ENCODE assay signal across 24 mouse cellular contexts in the genomic region with DNA sequence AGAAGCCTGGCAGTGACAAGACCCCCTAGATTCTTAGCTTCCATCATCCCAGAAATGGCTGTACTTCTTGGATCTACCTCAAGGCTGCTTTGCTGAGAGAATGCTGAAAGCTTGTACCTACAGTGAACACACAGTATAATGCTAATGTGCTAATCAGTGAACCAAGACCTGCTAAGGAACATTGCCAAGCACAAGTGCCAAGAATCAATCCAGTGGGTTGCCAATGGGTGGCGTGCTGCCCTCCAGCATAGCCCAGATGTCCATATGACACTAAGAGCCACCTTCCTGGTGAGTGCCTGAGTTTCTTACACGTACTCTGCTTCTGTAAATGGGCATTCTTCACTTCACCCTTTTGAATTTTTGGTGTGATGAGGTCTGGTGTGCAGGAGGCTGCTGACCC. TPM values are rescaled to one million over a fixed set of nuclear protein-coding genes. Genes with fewer than 3 reads are reported as not detected.
A peak's percentile ranks its signal among the peaks of the same experiment; 100 is the strongest.
DNase-seq lines count a peak whose midpoint lies in the region; ATAC-seq and TF ChIP-seq lines count a peak whose summit lies in the region.
"Had no signal": no experiment of that assay in that cellular context is flagged by ENCODE, and none has a peak within 500 bp of the region (broad histone marks: within the 10 kb centered on the region; RNA-seq: fewer than 3 reads in every experiment).

No protein-coding gene starts in this region.

- H3K9me3 ChIP-seq in kidney, embryonic 16.5 days (ENCODE audit: low read length) = peaks cover 15% of the 10 kb centered on the region
- no peaks in the 10 kb centered on the region for H3K9me3 ChIP-seq in midbrain, postnatal 0 days (ENCODE audit: low read length)
- peaks cover 31% of the 10 kb centered on the region for H3K9me3 ChIP-seq in midbrain, embryonic 10.5 days (replicated peaks)
- H3K9me3 ChIP-seq: embryonic facial prominence, embryonic 15.5 days; heart, embryonic 13.5 days; limb, embryonic 15.5 days; lung, embryonic 15.5 days; neural tube, embryonic 15.5 days had no signal

- WGBS in kidney, embryonic 16.5 days = 92% methylated on average over 2 of the region's 2 CpGs
- WGBS in midbrain, postnatal 0 days = 83% methylated on average over 2 of the region's 2 CpGs
- WGBS in midbrain, embryonic 10.5 days = 91% methylated on average over 2 of the region's 2 CpGs

- H3K4me2 ChIP-seq in kidney, embryonic 16.5 days (replicated peaks; ENCODE audit: low read depth, low read length) = no peak overlapping the region
- H3K4me2 ChIP-seq in midbrain, postnatal 0 days (ENCODE audit: low read depth, low read length, poor library complexity, severe bottlenecking) = no peak overlapping the region
- H3K4me2 ChIP-seq: embryonic facial prominence, embryonic 15.5 days; heart, embryonic 13.5 days; hindbrain, embryonic 12.5 days; limb, embryonic 15.5 days; lung, embryonic 15.5 days; neural tube, embryonic 15.5 days had no signal

- no peak overlapping the region for H3K4me3 ChIP-seq in kidney, embryonic 16.5 days (ENCODE audit: low read length)
- H3K4me3 ChIP-seq in midbrain, postnatal 0 days (ENCODE audit: low read depth, low read length) = no peak overlapping the region
- H3K4me3 ChIP-seq in midbrain, embryonic 10.5 days = no peak overlapping the region
- H3K4me3 ChIP-seq: embryonic facial prominence, embryonic 15.5 days; heart, embryonic 13.5 days; hindbrain, embryonic 12.5 days; left cerebral cortex, adult 2 months; limb, embryonic 15.5 days; lung, embryonic 15.5 days; neural tube, embryonic 15.5 days had no signal

- no peaks in the 10 kb centered on the region for H3K27me3 ChIP-seq in kidney, embryonic 16.5 days (ENCODE audit: insufficient read depth, low read length)
- H3K27me3 ChIP-seq in midbrain, postnatal 0 days (ENCODE audit: insufficient read depth, low read length) = no peaks in the 10 kb centered on the region
- no peaks in the 10 kb centered on the region for H3K27me3 ChIP-seq in midbrain, embryonic 10.5 days (ENCODE audit: low read depth, poor library complexity, severe bottlenecking)
- H3K27me3 ChIP-seq: embryonic facial prominence, embryonic 15.5 days; heart, embryonic 13.5 days; hindbrain, embryonic 12.5 days; limb, embryonic 15.5 days; lung, embryonic 15.5 days; neural tube, embryonic 15.5 days had no signal

- no peak for ATAC-seq in kidney, embryonic 16.5 days (ENCODE audit: low FRiP score, low TSS enrichment)
- no peak for ATAC-seq in midbrain, postnatal 0 days (ENCODE audit: low FRiP score)
- ATAC-seq: midbrain, embryonic 16.5 days had no signal

- no peak overlapping the region for H3K27ac ChIP-seq in kidney, embryonic 16.5 days (ENCODE audit: low read length)
- no peak overlapping the region for H3K27ac ChIP-seq in midbrain, postnatal 0 days (ENCODE audit: low read depth, low read length)
- no peak overlapping the region for H3K27ac ChIP-seq in midbrain, embryonic 10.5 days (replicated peaks)
- H3K27ac ChIP-seq: embryonic facial prominence, embryonic 15.5 days; heart, embryonic 13.5 days; hindbrain, embryonic 12.5 days; left cerebral cortex, adult 2 months; limb, embryonic 15.5 days; liver, embryonic 14.5 days; lung, embryonic 15.5 days; neural tube, embryonic 15.5 days had no signal

- DNase-seq in adrenal gland, postnatal 10 days = peak; percentile 30
- DNase-seq in adrenal gland, postnatal 4 days (ENCODE audit: low spot score in 2 of 2) = no peak
- DNase-seq in kidney, adult 11 months = peak; percentile 84
- DNase-seq in midbrain, postnatal 0 days (ENCODE audit: low spot score) = peak; percentile 46
- DNase-seq in midbrain, embryonic 10.5 days (ENCODE audit: low spot score) = no peak
- no peak for DNase-seq in heart, adult 8-10 months (ENCODE audit: low spot score)
- DNase-seq in retina, embryonic 14.5 days (ENCODE audit: low spot score) = no peak
- DNase-seq: gastrocnemius, postnatal 25 days; heart, adult 18-20 months; heart, postnatal 14 days; layer of hippocampus, adult 9-11 months; lung, postnatal 36 days; right cerebral cortex, postnatal 14 days; spleen, adult 18-20 months had no signal

- no peak overlapping the region for H3K9ac ChIP-seq in kidney, embryonic 16.5 days (replicated peaks; ENCODE audit: low read length)
- no peak overlapping the region for H3K9ac ChIP-seq in midbrain, postnatal 0 days (replicated peaks; ENCODE audit: low read length, poor library complexity, severe bottlenecking)
- H3K9ac ChIP-seq: embryonic facial prominence, embryonic 15.5 days; heart, embryonic 13.5 days; hindbrain, embryonic 12.5 days; limb, embryonic 15.5 days; liver, embryonic 14.5 days; lung, embryonic 15.5 days; neural tube, embryonic 15.5 days had no signal

- TF ChIP-seq CTCF in midbrain, postnatal 0 days (IDR thresholded peaks at IDR 0.05) = no peak

- peaks cover 80% of the 10 kb centered on the region for H3K36me3 ChIP-seq in kidney, embryonic 16.5 days (ENCODE audit: insufficient read depth, low read length)
- peaks cover 33% of the 10 kb centered on the region for H3K36me3 ChIP-seq in midbrain, postnatal 0 days (ENCODE audit: insufficient read depth, low read length)
- H3K36me3 ChIP-seq in midbrain, embryonic 10.5 days = peaks cover 88% of the 10 kb centered on the region

- peaks cover 7% of the 10 kb centered on the region; the same call in 1 of the 2 replicates for H3K4me1 ChIP-seq in kidney, embryonic 16.5 days (ENCODE audit: insufficient read depth, low read length)
- H3K4me1 ChIP-seq in midbrain, postnatal 0 days (ENCODE audit: insufficient read depth, low read length) = no peaks in the 10 kb centered on the region
- no peaks in the 10 kb centered on the region for H3K4me1 ChIP-seq in midbrain, embryonic 10.5 days
- H3K4me1 ChIP-seq: embryonic facial prominence, embryonic 15.5 days; hindbrain, embryonic 12.5 days; limb, embryonic 15.5 days; lung, embryonic 15.5 days had no signal

RNA-seq across cellular contexts. Expression of gene Tmppe, which starts 6.8 kb away (rescaled TPM):
- 1 to 10 TPM; 4.4 to 7.4 TPM for total RNA-seq in adrenal gland, postnatal 10 days (2021)
- 10 to 100 TPM; 10.6 to 10.8 TPM for total RNA-seq in adrenal gland, postnatal 4 days (2021)
- polyA plus RNA-seq in kidney, embryonic 16.5 days (2015; fragmentation: Nextera tagmentation; extraction: Ambion mirVana) = 15.3 and 15.9 TPM in 2 replicates
- 6.4 and 6.6 TPM in 2 replicates for total RNA-seq in midbrain, postnatal 0 days (2014; rRNA removed)
- polyA plus RNA-seq in midbrain, postnatal 0 days (2015; fragmentation: Nextera tagmentation; extraction: Ambion mirVana) = 6.4 and 7.4 TPM in 2 replicates
- 11.4 and 11.6 TPM in 2 replicates for polyA plus RNA-seq in midbrain, embryonic 10.5 days (2016; fragmentation: Nextera tagmentation; extraction: Ambion mirVana)
- 1 to 10 TPM; 3.1 to 4.7 (median 4.1) TPM for total RNA-seq in heart, adult 8-10 months (2022)

RNA-seq across cellular contexts. Expression of gene Glb1, which starts 6.8 kb away (rescaled TPM):
- 10 to 100 TPM; 24.8 to 26.9 TPM for total RNA-seq in adrenal gland, postnatal 10 days (2021)
- total RNA-seq in adrenal gland, postnatal 4 days (2021) = 10 to 100 TPM; 38.7 to 45.5 TPM
- 77.6 and 81.0 TPM in 2 replicates for polyA plus RNA-seq in kidney, embryonic 16.5 days (2015; fragmentation: Nextera tagmentation; extraction: Ambion mirVana)
- 29.6 and 38.0 TPM in 2 replicates for total RNA-seq in midbrain, postnatal 0 days (2014; rRNA removed)
- 32.1 and 35.3 TPM in 2 replicates for polyA plus RNA-seq in midbrain, postnatal 0 days (2015; fragmentation: Nextera tagmentation; extraction: Ambion mirVana)
- polyA plus RNA-seq in midbrain, embryonic 10.5 days (2016; fragmentation: Nextera tagmentation; extraction: Ambion mirVana) = 23.8 and 25.0 TPM in 2 replicates
- total RNA-seq in heart, adult 8-10 months (2022) = 10 to 100 TPM; 13.4 to 15.8 (median 14.8) TPM

RNA-seq across cellular contexts. Expression of gene Crtap, which starts 17.2 kb away (rescaled TPM):
- 10 to 100 TPM; 89.9 to 96.4 TPM for total RNA-seq in adrenal gland, postnatal 10 days (2021)
- 100 to 1,000 TPM; 155 to 160 TPM for total RNA-seq in adrenal gland, postnatal 4 days (2021)
- polyA plus RNA-seq in kidney, embryonic 16.5 days (2015; fragmentation: Nextera tagmentation; extraction: Ambion mirVana) = 139 and 148 TPM in 2 replicates
- total RNA-seq in midbrain, postnatal 0 days (2014; rRNA removed) = 12.6 and 21.4 TPM in 2 replicates
- 25.8 and 26.0 TPM in 2 replicates for polyA plus RNA-seq in midbrain, postnatal 0 days (2015; fragmentation: Nextera tagmentation; extraction: Ambion mirVana)
- 35.7 and 38.2 TPM in 2 replicates for polyA plus RNA-seq in midbrain, embryonic 10.5 days (2016; fragmentation: Nextera tagmentation; extraction: Ambion mirVana)
- total RNA-seq in heart, adult 8-10 months (2022) = 10 to 100 TPM; 30.3 to 34.3 (median 32.9) TPM

Comparison
In these comparisons a context has a peak if more than half of its experiments do, and no peak if none do; other contexts are left out.
1. DNase-seq: peak in adrenal gland, postnatal 10 days (single experiment), kidney, adult 11 months (single experiment) and midbrain, postnatal 0 days (single experiment); none in adrenal gland, postnatal 4 days (0 of 2), midbrain, embryonic 10.5 days (single experiment), heart, adult 8-10 months (single experiment) and retina, embryonic 14.5 days (single experiment).